Mouse (Mus musculus): ENCODE measurements around the gene Wnt5b. TPM values are rescaled to one million over a fixed set of nuclear protein-coding genes. Genes with fewer than 3 reads are reported as not detected.

Gene Wnt5b
- polyA plus RNA-seq, 1 experiment from 2014 or later = 12.9 TPM

GRCm38 (mm10) chr6:119575331-119575730 is 31.2 kb upstream of the Wnt5b start:
- Histone ChIP-seq H3K9me3 (replicated peaks; ENCODE audit: control insufficient read depth, low read length) (no peaks in the 10 kb centered on the region), H3K4me2 (ENCODE audit: low read depth, low read length) (no peak overlapping the region), H3K27ac (replicated peaks; ENCODE audit: low read depth, low read length) (no peak overlapping the region), H3K36me3 (replicated peaks; ENCODE audit: control insufficient read depth, insufficient read depth, low read depth, low read length) (no peaks in the 10 kb centered on the region), H3K4me3 (ENCODE audit: low read depth, low read length) (no peak overlapping the region), H3K4me1 (ENCODE audit: control insufficient read depth, insufficient read depth, low read length) (no peaks in the 10 kb centered on the region), H3K27me3 (ENCODE audit: control insufficient read depth, insufficient read depth, low read length) (no peaks in the 10 kb centered on the region), H3K9ac (replicated peaks; ENCODE audit: low read length) (no peak overlapping the region)
- no peak for DNase-seq (ENCODE audit: low spot score)
- WGBS = 91% methylated on average over 12 of the region's 12 CpGs
- no peak for ATAC-seq (replicated peaks; ENCODE audit: insufficient number of reproducible peaks, low FRiP score, low TSS enrichment, low read depth)

DNA sequence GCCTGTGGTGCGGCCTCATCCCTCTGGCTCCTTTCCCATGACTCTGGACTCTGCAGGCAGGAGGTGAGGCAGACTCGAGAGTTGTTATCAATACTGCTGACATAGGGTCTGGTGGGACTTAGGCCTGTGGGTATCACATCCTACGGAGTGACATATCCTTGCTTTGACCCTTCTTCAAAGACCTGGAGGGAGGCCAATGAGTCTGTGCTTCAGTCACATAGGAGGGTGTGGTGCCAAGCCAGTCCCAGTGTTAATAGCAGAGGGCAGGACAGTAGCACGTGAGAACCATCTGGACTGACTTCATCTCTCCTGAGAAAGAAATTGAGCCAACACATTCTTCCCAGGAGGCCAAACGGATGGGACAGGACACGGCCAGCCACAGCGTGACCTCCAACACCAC is 28.1 kb upstream of the Wnt5b start:
- Histone ChIP-seq H3K27me3 (ENCODE audit: control insufficient read depth, insufficient read depth, low read length) (no peaks in the 10 kb centered on the region), H3K9ac (replicated peaks; ENCODE audit: low read length) (no peak overlapping the region), H3K9me3 (replicated peaks; ENCODE audit: control insufficient read depth, low read length) (no peaks in the 10 kb centered on the region), H3K4me2 (ENCODE audit: low read depth, low read length) (no peak overlapping the region), H3K4me3 (ENCODE audit: low read depth, low read length) (no peak overlapping the region), H3K4me1 (ENCODE audit: control insufficient read depth, insufficient read depth, low read length) (no peaks in the 10 kb centered on the region), H3K36me3 (replicated peaks; ENCODE audit: control insufficient read depth, insufficient read depth, low read depth, low read length) (no peaks in the 10 kb centered on the region), H3K27ac (replicated peaks; ENCODE audit: low read depth, low read length) (no peak overlapping the region)
- DNase-seq (ENCODE audit: low spot score) = no peak
- ATAC-seq (replicated peaks; ENCODE audit: insufficient number of reproducible peaks, low FRiP score, low TSS enrichment, low read depth) = no peak
- 87% methylated on average over 7 of the region's 7 CpGs for WGBS

DNA sequence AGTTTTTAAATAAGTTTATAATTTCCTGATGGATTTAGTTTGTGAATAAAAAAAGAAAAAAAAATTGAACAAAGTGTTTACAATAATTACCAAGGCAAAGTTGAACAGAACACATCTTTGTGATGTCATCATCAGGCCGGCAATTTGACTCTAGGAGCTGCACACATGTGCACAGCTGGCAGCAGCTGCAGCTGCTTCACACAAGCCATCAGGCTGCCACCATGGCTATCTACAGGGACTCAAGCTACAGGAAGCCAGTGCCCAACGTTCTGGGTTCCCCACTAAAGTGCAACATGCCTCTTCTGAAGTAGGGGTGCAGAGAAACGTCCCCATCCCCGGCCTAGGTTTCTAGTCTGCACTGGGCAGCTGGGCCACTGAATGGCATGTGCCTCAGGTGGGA is 26.6 kb upstream of the Wnt5b start:
- Histone ChIP-seq H3K4me3 (ENCODE audit: low read depth, low read length) (no peak overlapping the region), H3K27me3 (ENCODE audit: control insufficient read depth, insufficient read depth, low read length) (no peaks in the 10 kb centered on the region), H3K4me1 (ENCODE audit: control insufficient read depth, insufficient read depth, low read length) (no peaks in the 10 kb centered on the region), H3K36me3 (replicated peaks; ENCODE audit: control insufficient read depth, insufficient read depth, low read depth, low read length) (no peaks in the 10 kb centered on the region), H3K9me3 (replicated peaks; ENCODE audit: control insufficient read depth, low read length) (no peaks in the 10 kb centered on the region), H3K9ac (replicated peaks; ENCODE audit: low read length) (no peak overlapping the region), H3K4me2 (ENCODE audit: low read depth, low read length) (no peak overlapping the region), H3K27ac (replicated peaks; ENCODE audit: low read depth, low read length) (no peak overlapping the region)
- no peak for DNase-seq (ENCODE audit: low spot score)
- ATAC-seq (replicated peaks; ENCODE audit: insufficient number of reproducible peaks, low FRiP score, low TSS enrichment, low read depth) = no peak
- 76% methylated on average over 4 of the region's 4 CpGs for WGBS

DNA sequence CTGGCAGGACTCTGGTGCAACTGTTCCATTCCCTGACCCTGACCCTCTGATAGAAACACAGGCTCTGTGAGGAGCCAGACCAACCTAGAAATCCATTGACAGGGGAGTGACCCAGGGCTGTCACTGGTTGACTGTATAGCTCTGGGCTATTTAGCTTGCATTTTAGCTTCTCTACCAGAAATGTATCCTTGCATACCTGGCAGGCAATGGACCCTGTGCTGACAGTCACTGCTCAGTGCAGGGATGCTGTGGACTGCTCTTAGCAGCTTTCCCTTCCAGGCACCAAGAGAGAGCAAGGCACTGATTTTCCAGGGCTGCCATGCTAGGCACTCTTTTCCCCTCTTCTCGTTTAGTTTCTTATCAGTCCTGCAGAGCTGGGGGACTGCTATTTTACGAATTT is 24.2 kb upstream of the Wnt5b start:
- no peaks in the 10 kb centered on the region for H3K27me3 ChIP-seq (ENCODE audit: control insufficient read depth, insufficient read depth, low read length)
- no peaks in the 10 kb centered on the region for H3K9me3 ChIP-seq (replicated peaks; ENCODE audit: control insufficient read depth, low read length)
- no peaks in the 10 kb centered on the region for H3K36me3 ChIP-seq (replicated peaks; ENCODE audit: control insufficient read depth, insufficient read depth, low read depth, low read length)
- ATAC-seq (replicated peaks; ENCODE audit: insufficient number of reproducible peaks, low FRiP score, low TSS enrichment, low read depth) (no peak), DNase-seq (ENCODE audit: low spot score) (no peak)
- 79% methylated on average over 2 of the region's 2 CpGs for WGBS
- H3K27ac ChIP-seq (replicated peaks; ENCODE audit: low read depth, low read length) = no peak overlapping the region
- H3K4me2 ChIP-seq (ENCODE audit: low read depth, low read length) = no peak overlapping the region
- H3K4me1 ChIP-seq (ENCODE audit: control insufficient read depth, insufficient read depth, low read length) = no peaks in the 10 kb centered on the region
- H3K9ac ChIP-seq (replicated peaks; ENCODE audit: low read length) = no peak overlapping the region
- no peak overlapping the region for H3K4me3 ChIP-seq (ENCODE audit: low read depth, low read length)

- ATAC-seq (replicated peaks; ENCODE audit: insufficient number of reproducible peaks, low FRiP score, low TSS enrichment, low read depth) (no peak), DNase-seq (ENCODE audit: low spot score) (no peak)
- H3K4me2 ChIP-seq (ENCODE audit: low read depth, low read length) = no peak overlapping the region
- no peaks in the 10 kb centered on the region for H3K36me3 ChIP-seq (replicated peaks; ENCODE audit: control insufficient read depth, insufficient read depth, low read depth, low read length)
- no peaks in the 10 kb centered on the region for H3K4me1 ChIP-seq (ENCODE audit: control insufficient read depth, insufficient read depth, low read length)
- no peak overlapping the region for H3K9ac ChIP-seq (replicated peaks; ENCODE audit: low read length)
- no peaks in the 10 kb centered on the region for H3K27me3 ChIP-seq (ENCODE audit: control insufficient read depth, insufficient read depth, low read length)
- no peaks in the 10 kb centered on the region for H3K9me3 ChIP-seq (replicated peaks; ENCODE audit: control insufficient read depth, low read length)
- no peak overlapping the region for H3K4me3 ChIP-seq (ENCODE audit: low read depth, low read length)
- H3K27ac ChIP-seq (replicated peaks; ENCODE audit: low read depth, low read length) = no peak overlapping the region
- whole genome bisulfite sequencing = 91% methylated on average over 23 of the region's 23 CpGs
Observed at GRCm38 (mm10) chr6:119565451-119566379, 21.6 kb upstream of the Wnt5b start.

- no peaks in the 10 kb centered on the region for H3K9me3 ChIP-seq (replicated peaks; ENCODE audit: control insufficient read depth, low read length)
- DNase-seq (ENCODE audit: low spot score) = no peak
- H3K27me3 ChIP-seq (ENCODE audit: control insufficient read depth, insufficient read depth, low read length) = no peaks in the 10 kb centered on the region
- H3K4me3 ChIP-seq (ENCODE audit: low read depth, low read length) = no peak overlapping the region
- 70% methylated on average over 10 of the region's 10 CpGs for WGBS
- no peaks in the 10 kb centered on the region for H3K4me1 ChIP-seq (ENCODE audit: control insufficient read depth, insufficient read depth, low read length)
- H3K27ac ChIP-seq (replicated peaks; ENCODE audit: low read depth, low read length) = no peak overlapping the region
- H3K4me2 ChIP-seq (ENCODE audit: low read depth, low read length) = no peak overlapping the region
- H3K36me3 ChIP-seq (replicated peaks; ENCODE audit: control insufficient read depth, insufficient read depth, low read depth, low read length) = no peaks in the 10 kb centered on the region
- H3K9ac ChIP-seq (replicated peaks; ENCODE audit: low read length) = no peak overlapping the region
- ATAC-seq (replicated peaks; ENCODE audit: insufficient number of reproducible peaks, low FRiP score, low TSS enrichment, low read depth) = no peak
Observed at GRCm38 (mm10) chr6:119562558-119562957, 18.4 kb upstream of the Wnt5b start.

GRCm38 (mm10) chr6:119558855-119559254 is 14.7 kb upstream of the Wnt5b start:
- WGBS = 76% methylated on average over 7 of the region's 7 CpGs
- no peak for ATAC-seq (replicated peaks; ENCODE audit: insufficient number of reproducible peaks, low FRiP score, low TSS enrichment, low read depth)

GRCm38 (mm10) chr6:119554439-119554838 is 10.3 kb upstream of the Wnt5b start:
- no peaks in the 10 kb centered on the region for H3K36me3 ChIP-seq (replicated peaks; ENCODE audit: control insufficient read depth, insufficient read depth, low read depth, low read length)
- no peak overlapping the region for H3K4me2 ChIP-seq (ENCODE audit: low read depth, low read length)
- H3K4me3 ChIP-seq (ENCODE audit: low read depth, low read length) = no peak overlapping the region
- no peaks in the 10 kb centered on the region for H3K9me3 ChIP-seq (replicated peaks; ENCODE audit: control insufficient read depth, low read length)
- no peaks in the 10 kb centered on the region for H3K27me3 ChIP-seq (ENCODE audit: control insufficient read depth, insufficient read depth, low read length)
- no peak overlapping the region for H3K27ac ChIP-seq (replicated peaks; ENCODE audit: low read depth, low read length)
- H3K4me1 ChIP-seq (ENCODE audit: control insufficient read depth, insufficient read depth, low read length) = no peaks in the 10 kb centered on the region; the same call in 1 of the 2 replicates
- no peak overlapping the region for H3K9ac ChIP-seq (replicated peaks; ENCODE audit: low read length)
- DNase-seq (ENCODE audit: low spot score) = no peak
- WGBS = 66% methylated on average over 8 of the region's 8 CpGs
- ATAC-seq (replicated peaks; ENCODE audit: insufficient number of reproducible peaks, low FRiP score, low TSS enrichment, low read depth) = no peak

More at GRCm38 (mm10) chr6:119558855-119559254, 14.7 kb upstream of the Wnt5b start:
- no peak for DNase-seq (ENCODE audit: low spot score)
- Histone ChIP-seq H3K27ac (replicated peaks; ENCODE audit: low read depth, low read length) (no peak overlapping the region), H3K27me3 (ENCODE audit: control insufficient read depth, insufficient read depth, low read length) (no peaks in the 10 kb centered on the region), H3K4me3 (ENCODE audit: low read depth, low read length) (no peak overlapping the region), H3K9me3 (replicated peaks; ENCODE audit: control insufficient read depth, low read length) (no peaks in the 10 kb centered on the region), H3K4me2 (ENCODE audit: low read depth, low read length) (no peak overlapping the region), H3K36me3 (replicated peaks; ENCODE audit: control insufficient read depth, insufficient read depth, low read depth, low read length) (no peaks in the 10 kb centered on the region), H3K4me1 (ENCODE audit: control insufficient read depth, insufficient read depth, low read length) (no peaks in the 10 kb centered on the region), H3K9ac (replicated peaks; ENCODE audit: low read length) (no peak overlapping the region)
